Mouse (Mus musculus): Measurements from ENCODE around the gene Tesk1.

- no peak for TF ChIP-seq POLR2A (IDR thresholded peaks at IDR 0.05; ENCODE audit: control insufficient read depth, low read depth, low read length)
- no peak for TF ChIP-seq CTCF (IDR thresholded peaks at IDR 0.05; ENCODE audit: control insufficient read depth, insufficient read depth, insufficient replicate concordance, low read depth, low read length)
Observed at GRCm38 (mm10) chr4:43401486-43401885, 40.3 kb upstream of the Tesk1 start.

All from testis, adult 2 months (tissue).